Mouse (Mus musculus) embryonic fibroblast, embryonic 13.5 days (primary cell): Measurements from ENCODE around the gene Rab9b.

Experiments
- CTCF ChIP-seq: IDR thresholded peaks from 2 replicates; pipeline ENCODE4 v1.5.1; 2011; ENCODE audit warnings: mild to moderate bottlenecking, control low read depth, low read length, moderate library complexity, borderline replicate concordance; ENCODE audit not compliant: insufficient read depth
- POLR2A ChIP-seq: IDR thresholded peaks from 2 replicates; pipeline ENCODE4 v1.6.1; 2011; ENCODE audit warnings: low read depth, mild to moderate bottlenecking, control low read depth, low read length, moderate library complexity

- no peak for TF ChIP-seq CTCF
- TF ChIP-seq POLR2A = no peak
Measured at GRCm38 (mm10) chrX:136868061-136869040, at the start of gene Rab9b.
